Mouse (Mus musculus) mouse embryonic stem cell (cell line): ENCODE measurements around the gene H2al1f.

Experiments used
- in situ Hi-C, 2 experiments: fragments of 300-500 bp; cut with MboI; formaldehyde crosslinking; loops; 1 replicate in 1 of 2; 3 replicates in 1 of 2; pipeline ENCODE4 v1.14.3; 2019 to 2020; ENCODE audit warnings: low sequenced_read_pairs in 2 of 2, low pct_unique_long_range_greater_than_20kb in 1 of 2, mixed read lengths in 1 of 2; ENCODE audit not compliant: unreplicated experiment in 1 of 2

Gene H2al1f

DNA sequence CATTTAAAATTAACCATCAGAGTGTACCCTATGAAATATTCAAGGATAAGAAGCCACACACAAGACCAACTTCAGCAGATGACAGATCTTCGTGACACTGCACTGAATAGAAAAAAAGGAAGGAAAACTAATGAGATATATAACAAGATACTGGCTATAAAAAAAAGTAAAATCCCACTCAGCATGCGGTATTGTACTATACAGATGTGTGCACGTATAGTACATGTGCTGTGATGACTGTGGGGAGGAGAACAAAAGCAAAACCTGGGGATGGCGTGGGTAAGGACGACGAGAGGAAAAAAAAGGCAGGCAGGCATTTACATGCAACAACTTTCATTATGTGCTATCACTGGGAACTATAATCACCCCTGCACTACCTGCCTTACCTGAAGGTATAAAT is 45.9 kb downstream of the H2al1f start:
- in situ Hi-C loops: loop anchor here (25.0 kb wide), 2 partner anchors 99 to 101 kb away; no protein-coding TSS in a partner anchor

DNA sequence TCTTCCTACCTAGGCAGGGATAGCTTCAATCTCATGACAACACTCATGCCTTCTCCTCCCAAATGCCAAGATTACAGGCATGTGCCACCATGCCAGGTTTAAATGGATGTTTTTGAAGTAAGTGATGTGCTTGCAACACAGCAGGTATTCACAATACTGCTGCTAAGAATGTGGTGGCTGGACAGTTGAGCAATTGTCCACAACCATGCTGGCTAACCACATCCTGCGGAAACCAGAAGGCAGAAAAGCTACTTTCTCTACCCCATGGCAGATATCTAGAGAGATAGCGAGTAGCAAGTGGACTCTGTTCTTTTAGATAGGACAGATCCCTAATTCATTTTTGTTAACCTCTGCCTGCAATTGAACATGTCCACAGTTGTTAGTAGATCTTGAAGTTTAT is 46.3 kb downstream of the H2al1f start:
- in situ Hi-C loops: loop anchor here (25.0 kb wide), 2 partner anchors 99 to 101 kb away; no protein-coding TSS in a partner anchor

GRCm38 (mm10) chrX:11363890-11364289 is 48.9 kb downstream of the H2al1f start:
- in situ Hi-C loops: loop anchor here (25.0 kb wide), 2 partner anchors 98 to 102 kb away; no protein-coding TSS in a partner anchor
